Mouse (Mus musculus) CH12.LX (cell line): ENCODE measurements around the gene 6330409D20Rik. TPM values are rescaled to one million over a fixed set of nuclear protein-coding genes. Genes with fewer than 3 reads are reported as not detected.

Experiments
- DNase-seq: peaks from one replicate; pipeline ENCODE4 v3.0.0-alpha.2; 2013; ENCODE audit errors: extremely low read depth
- H3K27ac ChIP-seq: 2 replicates; pipeline ENCODE4 v1.5.1; 2012; ENCODE audit warnings: low read depth, mild to moderate bottlenecking, control low read depth, moderate library complexity; ENCODE audit not compliant: insufficient read depth
- H3K27me3 ChIP-seq: replicated peaks from 2 replicates; pipeline ENCODE3; 2012; ENCODE audit warnings: inconsistent platforms
- H3K36me3 ChIP-seq, 2 experiments: replicated peaks in 1 of 2; 2 replicates each; pipeline versions ENCODE3 to v1.6.1; 2012; ENCODE audit warnings: inconsistent platforms in 1 of 2, low read length in 1 of 2, mild to moderate bottlenecking in 1 of 2, mixed read lengths in 1 of 2, moderate library complexity in 1 of 2; ENCODE audit not compliant: control insufficient read depth in 1 of 2, insufficient read depth in 1 of 2
- H3K4me1 ChIP-seq, 2 experiments: 2 replicates each; pipeline ENCODE4 v1.6.1; 2012; ENCODE audit warnings: inconsistent platforms in 1 of 2, moderate library complexity in 1 of 2; ENCODE audit not compliant: insufficient read depth in 2 of 2, control insufficient read depth in 1 of 2
- H3K4me2 ChIP-seq: 2 replicates; pipeline ENCODE4 v1.6.1; 2012; ENCODE audit warnings: low read depth, mild to moderate bottlenecking, control low read depth; ENCODE audit not compliant: poor library complexity, insufficient read depth, severe bottlenecking
- H3K4me3 ChIP-seq, 3 experiments: fragments of 150-350 bp in 1 of 3; sonication (generic) in 1 of 3; replicated peaks in 1 of 3; 2 replicates each; pipeline versions ENCODE3 to v1.5.1; 2011 to 2012; ENCODE audit warnings: low read depth in 2 of 3, low read length in 2 of 3, mild to moderate bottlenecking in 2 of 3, moderate library complexity in 2 of 3, control low read depth in 1 of 3, improper control_type of control experiment in 1 of 3, inconsistent platforms in 1 of 3, mixed read lengths in 1 of 3; ENCODE audit not compliant: poor library complexity in 1 of 3
- H3K79me2 ChIP-seq: replicated peaks from 2 replicates; pipeline ENCODE4 v1.6.1; 2012; ENCODE audit warnings: mild to moderate bottlenecking, moderate library complexity; ENCODE audit not compliant: control insufficient read depth, poor library complexity, insufficient read depth, severe bottlenecking; ENCODE audit errors: extremely low read depth
- H3K9ac ChIP-seq: 2 replicates; pipeline ENCODE4 v1.6.1; 2012; ENCODE audit warnings: low read depth, mild to moderate bottlenecking, control low read depth, moderate library complexity; ENCODE audit not compliant: insufficient read depth
- H3K9me3 ChIP-seq: replicated peaks from 2 replicates; pipeline ENCODE3; 2012; ENCODE audit warnings: low read length, inconsistent platforms, mixed read lengths
- BHLHE40 ChIP-seq: IDR thresholded peaks from 2 replicates; pipeline ENCODE4 v1.6.1; 2011; ENCODE audit warnings: mild to moderate bottlenecking, low read depth, low read length, improper control_type of control experiment
- CHD2 ChIP-seq: IDR thresholded peaks from 2 replicates; pipeline ENCODE4 v1.6.1; 2011; ENCODE audit warnings: low read length, improper control_type of control experiment
- CTCF ChIP-seq, 2 experiments: IDR thresholded peaks in 1 of 2; conservative IDR thresholded peaks in 1 of 2; 2 replicates each; pipeline ENCODE4 v1.5.1; 2011 to 2012; ENCODE audit warnings: low read depth in 2 of 2, low read length in 2 of 2, improper control_type of control experiment in 1 of 2, inconsistent platforms in 1 of 2, mild to moderate bottlenecking in 1 of 2, moderate library complexity in 1 of 2
- E2F4 ChIP-seq: IDR thresholded peaks from 2 replicates; pipeline ENCODE4 v1.6.1; 2011; ENCODE audit warnings: low read depth, low read length, improper control_type of control experiment; ENCODE audit not compliant: insufficient replicate concordance
- ELF1 ChIP-seq: IDR thresholded peaks from 2 replicates; pipeline ENCODE4 v1.6.1; 2014; ENCODE audit warnings: low read depth, mild to moderate bottlenecking, inconsistent platforms, low read length, improper control_type of control experiment
- EP300 ChIP-seq: IDR thresholded peaks from 2 replicates; pipeline ENCODE4 v1.6.1; 2011; ENCODE audit warnings: low read length, improper control_type of control experiment
- ETS1 ChIP-seq: conservative IDR thresholded peaks from 2 replicates; pipeline ENCODE4 v1.6.1; 2012; ENCODE audit warnings: low read depth, mild to moderate bottlenecking, inconsistent platforms, low read length, improper control_type of control experiment, moderate library complexity
- HCFC1 ChIP-seq: IDR thresholded peaks from 2 replicates; pipeline ENCODE4 v1.6.1; 2012; ENCODE audit warnings: low read depth, mild to moderate bottlenecking, inconsistent platforms, low read length, improper control_type of control experiment
- JUND ChIP-seq: conservative IDR thresholded peaks from 2 replicates; pipeline ENCODE4 v1.6.1; 2011; ENCODE audit warnings: low read depth, low read length, improper control_type of control experiment
- MAFK ChIP-seq: IDR thresholded peaks from 2 replicates; pipeline ENCODE4 v1.6.1; 2011; ENCODE audit warnings: low read length, improper control_type of control experiment; ENCODE audit not compliant: insufficient replicate concordance
- MYC ChIP-seq: IDR thresholded peaks from 2 replicates; pipeline ENCODE4 v1.6.1; 2011; ENCODE audit warnings: low read depth, mild to moderate bottlenecking, improper control_type of control experiment, low read length
- NELFE ChIP-seq: IDR thresholded peaks from 2 replicates; pipeline ENCODE4 v1.6.1; 2011; ENCODE audit warnings: low read depth, low read length, improper control_type of control experiment
- PAX5 ChIP-seq: IDR thresholded peaks from 2 replicates; pipeline ENCODE4 v1.6.1; 2012; ENCODE audit warnings: low read length, inconsistent platforms, mixed read lengths
- POLR2A ChIP-seq: IDR thresholded peaks from 2 replicates; pipeline ENCODE4 v1.6.1; 2011; ENCODE audit warnings: low read depth, mild to moderate bottlenecking, improper control_type of control experiment, low read length
- SIN3A ChIP-seq: IDR thresholded peaks from 2 replicates; pipeline ENCODE4 v1.6.1; 2012; ENCODE audit warnings: low read length, improper control_type of control experiment, inconsistent platforms
- TBP ChIP-seq: conservative IDR thresholded peaks from 2 replicates; pipeline ENCODE4 v1.6.1; 2011; ENCODE audit warnings: low read depth, low read length, improper control_type of control experiment
- UBTF ChIP-seq: IDR thresholded peaks from 2 replicates; pipeline ENCODE4 v1.6.1; 2012; ENCODE audit warnings: low read depth, mild to moderate bottlenecking, inconsistent platforms, low read length, improper control_type of control experiment, moderate library complexity
- ZC3H11A ChIP-seq: IDR thresholded peaks from 2 replicates; pipeline ENCODE4 v1.6.1; 2012; ENCODE audit warnings: low read depth, mild to moderate bottlenecking, inconsistent platforms, low read length, improper control_type of control experiment
- ZMIZ1 ChIP-seq: IDR thresholded peaks from 2 replicates; pipeline ENCODE4 v1.6.1; 2012; ENCODE audit warnings: low read depth, mild to moderate bottlenecking, inconsistent platforms, low read length, improper control_type of control experiment
- dilution Hi-C: fragments of 300-500 bp; cut with MboI; formaldehyde crosslinking; loops from 2 replicates; pipeline ENCODE4 v1.14.3; 2020; ENCODE audit warnings: low sequenced_read_pairs; ENCODE audit not compliant: extremely low pct_unique_long_range_greater_than_20kb, extremely low pct_ligation_motif_present
- in situ Hi-C: fragments of 300-500 bp; cut with MboI; formaldehyde crosslinking; loops from 3 replicates; pipeline ENCODE4 v1.14.3; 2019; ENCODE audit warnings: low sequenced_read_pairs, low pct_ligation_motif_present, low pct_unique_long_range_greater_than_20kb, mixed read lengths
- polyA plus RNA-seq: library from polyadenylated mRNA; unstranded; fragments of >175 nt; gene quantifications from 2 replicates; pipeline ENCODE4 v1.2.1, GENCODE M21; 2012; ENCODE audit warnings: low read depth; ENCODE audit not compliant: insufficient read length
- total RNA-seq, 2 experiments: library from RNA; depleted of rRNA; stranded (reverse); fragments of 300-350 nt in 1 of 2; fragments of >200 nt in 1 of 2; gene quantifications; 2 replicates each; pipeline ENCODE4 v1.2.3; 2012 to 2014

The 6330409D20Rik gene
- total and polyA plus RNA-seq, 3 experiments = 0.46 TPM; not detected in 2

DNA sequence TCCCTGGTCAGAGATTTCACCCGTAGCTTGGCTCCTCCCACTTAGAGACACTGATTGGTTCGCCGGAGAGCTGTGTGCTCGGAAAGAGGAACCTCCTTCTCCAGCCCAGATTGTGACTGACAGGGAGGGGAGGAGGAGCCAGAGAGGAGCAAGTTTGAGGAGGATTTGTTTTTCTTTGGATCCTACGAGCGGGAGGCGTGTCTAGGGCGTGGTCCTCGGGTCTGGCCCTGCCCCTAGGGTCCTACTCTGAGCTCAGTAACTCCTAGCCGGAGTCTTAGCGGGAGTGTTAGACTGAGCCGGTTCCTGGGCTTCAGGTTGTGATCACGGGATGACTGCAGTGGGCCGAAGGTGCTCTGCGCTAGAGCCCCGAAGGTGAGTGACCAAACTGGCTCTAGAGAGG lies 13.4 kb downstream of the 6330409D20Rik start:
- Histone ChIP-seq H3K9me3 (peaks cover 4% of the 10 kb centered on the region), H3K9ac (peak overlapping the region; percentile 9; the same call in 1 of the 2 replicates), H3K27ac (no peak overlapping the region)

GRCm38 (mm10) chr2:32724832-32725790 lies 15.7 kb downstream of the 6330409D20Rik start:
- Histone ChIP-seq H3K79me2 (peaks cover 27% of the 10 kb centered on the region), H3K36me3 (peaks cover 28 to 63% of the 10 kb centered on the region in 2 experiments), H3K9ac (no peak overlapping the region), H3K9me3 (peaks cover 4% of the 10 kb centered on the region), H3K4me3 (no peak overlapping the region), H3K27me3 (no peaks in the 10 kb centered on the region), H3K4me1 (peaks cover 23 to 64% of the 10 kb centered on the region in 2 experiments), H3K27ac (no peak overlapping the region), H3K4me2 (no peak overlapping the region)
- DNase-seq = no peak
- dilution Hi-C loops = no loop called here
- TF ChIP-seq CHD2 (no peak), TBP (no peak), ZC3H11A (no peak), MAFK (no peak), SIN3A (no peak), MYC (no peak), JUND (no peak), BHLHE40 (no peak), UBTF (no peak), CTCF (conservative IDR thresholded peaks at IDR 0.05 in 1 of 2, IDR thresholded peaks at IDR 0.05 in 1 of 2; ENCODE audit: low read depth in 2 of 2, low read length in 2 of 2) (no peak), EP300 (no peak)
- in situ Hi-C loops = no loop called here

More for the DNA sequence above, 13.4 kb downstream of the 6330409D20Rik start:
- DNase-seq = peak; percentile 98
- Histone ChIP-seq H3K4me2 (peak overlapping the region; percentile 27), H3K4me3 (peak overlapping the region in 1 of 3 experiments; percentile 10), H3K27me3 (no peaks in the 10 kb centered on the region), H3K79me2 (peaks cover 15% of the 10 kb centered on the region), H3K36me3 (peaks cover 31 to 83% of the 10 kb centered on the region in 2 experiments), H3K4me1 (peaks cover 18 to 74% of the 10 kb centered on the region in 2 experiments)
- TF ChIP-seq EP300 (no peak), HCFC1 (no peak), PAX5 (no peak), UBTF (no peak), CHD2 (no peak), NELFE (no peak), E2F4 (no peak), POLR2A (peak; percentile 33; the same call in 1 of the 2 replicates), ELF1 (0 out of 2 replicates have a peak, but pooled peaks have one; percentile 31), ETS1 (no peak), ZMIZ1 (no peak)
- in situ Hi-C loops (no loop called here), dilution Hi-C loops (no loop called here)
